Mouse (Mus musculus) lung, postnatal 4 days (tissue): Measurements from ENCODE around the gene Gm11213.

ENCODE experiments used
- DNase-seq, 2 experiments: peaks; one replicate each; pipeline ENCODE4 v3.0.0; 2021

Gm11213 gene

DNA sequence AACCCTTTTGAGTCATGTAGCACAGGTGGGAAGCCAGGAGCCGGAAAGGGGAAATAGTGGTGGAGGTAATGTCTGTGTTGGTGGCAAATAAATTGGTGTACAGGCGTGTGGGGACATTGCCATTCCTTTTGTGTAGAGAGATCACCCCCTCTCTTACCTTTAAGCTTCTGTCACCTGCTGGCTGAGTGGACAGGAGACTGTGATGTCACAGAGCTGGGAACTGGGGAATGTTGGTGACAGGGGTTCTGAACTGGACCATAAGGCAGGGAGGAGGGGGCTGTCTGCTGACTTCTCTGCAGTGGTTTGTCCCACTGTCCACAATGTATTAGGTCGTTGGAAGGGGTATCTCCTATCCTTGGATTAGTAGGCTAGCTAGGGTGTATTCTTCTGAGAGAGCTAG, at the start of gene Gm11213:
Gene Gm11213 (minus strand): TSS at position 317 of the 400 bp plus-strand sequence.
- DNase-seq = no peak

DNA sequence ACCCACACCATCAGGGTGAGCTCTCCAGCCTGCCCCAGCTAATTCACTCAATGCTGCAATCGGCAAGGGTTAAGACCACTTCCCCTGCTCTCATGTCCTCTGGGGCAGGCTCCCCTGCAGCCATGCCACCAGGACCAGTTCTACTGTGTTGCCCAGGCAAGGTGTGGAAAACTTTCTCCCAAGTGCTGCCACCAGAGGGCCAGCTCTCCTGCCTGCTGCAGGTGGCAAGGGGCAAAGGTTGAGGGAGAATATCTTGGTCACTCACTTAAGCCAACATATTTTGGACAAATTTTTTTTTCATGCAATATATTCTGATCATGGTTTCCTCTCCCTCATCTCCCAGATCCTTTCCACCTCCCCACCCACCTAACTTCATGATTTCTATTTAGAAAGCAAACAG, 49.3 kb upstream of the Gm11213 start:
- DNase-seq = no peak

DNA sequence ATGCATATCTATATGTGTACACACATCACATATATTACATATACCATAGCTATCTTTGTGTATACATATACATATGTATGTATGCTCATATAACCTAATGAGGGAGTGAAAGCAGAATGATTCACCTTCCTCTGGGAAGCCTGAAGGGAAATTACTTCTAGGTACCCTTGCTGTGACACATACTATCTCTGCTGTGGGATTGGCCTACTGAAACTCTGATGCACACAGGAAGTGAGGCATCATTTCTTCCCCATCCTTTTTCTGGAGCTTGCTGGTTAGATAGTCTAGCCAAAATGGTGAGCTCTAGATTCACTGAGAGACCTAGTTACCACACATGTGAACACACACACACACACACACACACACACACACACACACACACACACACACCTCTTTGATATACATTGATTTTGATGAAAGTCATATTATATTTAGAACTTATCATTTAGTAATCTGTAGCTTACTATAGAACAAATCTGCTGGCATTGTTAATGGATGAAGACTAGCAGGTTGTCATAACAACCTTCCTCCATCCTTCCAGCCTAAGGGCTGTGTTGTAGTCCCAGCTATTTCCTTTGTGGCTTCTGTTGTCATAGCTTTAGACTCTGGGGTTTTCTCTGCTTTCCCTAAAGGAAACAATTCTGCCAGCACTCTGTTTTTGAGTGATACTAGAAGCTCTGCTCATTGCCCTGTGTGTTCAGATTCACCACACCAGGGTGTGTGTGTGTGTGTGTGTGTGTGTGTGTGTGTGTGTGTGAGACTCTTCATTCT, 39.1 kb upstream of the Gm11213 start:
- DNase-seq = no peak

DNA sequence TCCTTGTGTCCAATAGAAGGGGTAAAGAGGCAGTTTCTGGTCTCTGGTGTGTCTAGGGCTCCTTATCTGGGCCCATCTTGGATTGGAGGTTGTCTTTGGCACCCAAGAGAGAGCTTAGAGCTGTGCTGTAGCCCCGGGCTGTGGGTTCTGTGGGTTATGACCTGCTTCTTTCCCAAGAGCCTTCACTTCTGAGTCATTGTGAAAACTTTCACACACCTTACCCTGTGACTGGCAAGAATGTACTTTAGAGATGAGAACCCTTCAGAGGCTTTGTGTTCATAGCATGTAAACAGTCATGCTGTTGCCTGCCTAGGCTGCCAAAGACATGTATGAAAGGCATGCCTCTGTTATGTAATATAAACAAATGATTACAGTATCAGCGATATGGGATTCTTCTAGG, 34.8 kb upstream of the Gm11213 start:
- no peak for DNase-seq

DNA sequence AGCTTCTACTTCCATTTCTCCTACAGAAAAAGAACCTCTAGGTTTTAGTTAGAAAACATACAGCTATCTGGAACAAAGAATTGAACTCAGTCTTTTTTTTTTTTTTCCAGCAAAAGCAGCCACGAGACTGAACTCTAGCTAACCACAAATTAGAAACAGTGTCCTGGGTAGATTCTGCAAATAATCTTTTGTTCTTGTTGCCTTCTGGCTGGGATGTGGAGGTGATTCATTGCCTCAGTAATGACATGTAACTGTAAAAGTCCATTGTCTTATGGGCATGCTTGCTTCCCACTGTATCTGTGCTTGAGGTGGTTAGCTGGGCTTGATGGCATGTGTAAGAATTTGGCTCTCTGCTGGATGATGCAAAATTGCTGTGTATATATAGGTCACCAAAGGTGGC, 33.5 kb upstream of the Gm11213 start:
- DNase-seq = no peak

DNA sequence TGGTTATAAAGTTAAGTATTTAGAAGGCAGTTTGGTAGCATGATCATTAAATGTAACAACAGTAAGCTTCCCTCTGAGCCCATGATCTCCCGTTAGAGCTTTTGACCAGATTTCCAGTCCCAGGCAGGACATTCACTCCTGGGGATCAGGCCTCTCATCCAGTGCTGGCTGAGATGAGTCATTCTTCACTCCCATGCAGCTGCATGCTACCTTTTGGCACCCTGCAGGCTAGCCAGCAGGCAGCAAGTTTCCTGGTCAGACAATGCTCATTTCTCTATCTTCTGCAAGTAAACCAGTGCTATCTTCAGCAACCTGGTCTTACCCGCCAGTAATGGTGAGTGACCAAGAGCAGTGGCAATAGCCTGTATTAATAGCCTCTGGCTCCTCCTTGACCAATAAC, 28.1 kb upstream of the Gm11213 start:
- DNase-seq = no peak

DNA sequence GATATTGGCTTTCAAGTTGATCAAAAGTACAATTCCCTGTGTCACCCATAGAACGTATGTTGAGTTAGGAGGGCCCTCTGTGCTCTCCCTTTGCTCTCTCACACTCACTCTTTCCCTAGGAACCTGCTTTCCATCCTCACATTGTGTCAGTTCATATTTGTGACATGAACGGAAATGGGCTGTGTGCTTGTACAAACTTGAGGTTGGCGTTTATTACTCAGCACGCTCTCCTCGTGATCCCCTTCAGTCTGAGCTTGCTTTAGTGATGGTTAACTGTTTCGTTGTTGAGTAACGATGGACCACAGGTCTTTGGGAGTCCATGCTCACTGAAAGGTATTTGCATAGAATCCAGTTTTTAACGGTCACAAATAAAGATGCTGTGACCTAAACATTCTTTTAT, 22.1 kb upstream of the Gm11213 start:
- DNase-seq = no peak

DNA sequence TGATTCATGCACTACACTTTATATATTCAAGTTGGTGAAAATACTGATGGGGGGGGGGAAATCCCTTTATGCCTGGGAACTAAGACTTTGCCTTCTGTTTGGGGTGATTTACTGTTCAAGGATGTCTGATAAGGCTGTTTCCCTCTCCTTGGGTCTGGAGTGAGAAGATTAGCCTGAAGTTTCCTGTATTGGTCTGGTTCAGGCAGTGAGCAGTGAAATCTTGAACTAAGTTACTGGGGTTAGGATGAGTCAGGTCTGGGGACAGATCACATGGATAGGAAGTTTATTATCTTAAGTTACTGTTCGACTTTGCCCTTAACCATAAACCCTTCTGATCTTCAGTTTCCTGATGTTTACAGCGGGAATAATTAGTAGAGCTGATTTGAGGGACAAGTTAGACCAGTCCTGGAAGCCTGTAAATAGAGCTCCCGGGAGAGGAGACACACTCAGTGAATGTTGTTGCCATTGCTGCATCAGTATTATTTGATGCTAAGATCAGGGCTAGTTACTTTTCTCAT, 20.6 kb upstream of the Gm11213 start:
- DNase-seq = no peak

DNA sequence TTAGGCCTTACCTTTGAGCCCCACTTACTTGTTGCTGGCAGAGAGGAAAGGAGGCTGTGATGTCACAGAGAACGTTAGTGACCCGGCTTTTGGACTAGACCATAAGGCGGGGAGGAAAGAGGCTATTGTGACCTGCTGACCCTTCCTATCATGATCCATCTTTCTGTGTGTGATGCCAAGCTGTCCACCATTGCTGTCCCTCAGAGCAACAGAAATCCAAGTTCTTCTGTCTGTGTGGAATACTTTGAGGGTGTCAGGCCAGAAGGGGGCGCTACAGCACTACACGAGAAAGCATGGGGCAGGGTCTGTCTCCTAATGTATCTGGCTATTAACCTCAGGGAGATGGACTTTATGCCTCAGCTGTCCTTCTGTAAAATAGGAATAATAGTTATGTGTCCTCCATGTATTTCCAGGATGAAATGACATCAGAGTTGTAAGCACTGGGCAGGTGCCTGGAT, 17.3 kb upstream of the Gm11213 start, which contains the start of gene Tex48:
Gene Tex48 (minus strand): TSS at position 51 of the 458 bp plus-strand sequence.
- DNase-seq = peak in 1 of 2 experiments; percentile 38

DNA sequence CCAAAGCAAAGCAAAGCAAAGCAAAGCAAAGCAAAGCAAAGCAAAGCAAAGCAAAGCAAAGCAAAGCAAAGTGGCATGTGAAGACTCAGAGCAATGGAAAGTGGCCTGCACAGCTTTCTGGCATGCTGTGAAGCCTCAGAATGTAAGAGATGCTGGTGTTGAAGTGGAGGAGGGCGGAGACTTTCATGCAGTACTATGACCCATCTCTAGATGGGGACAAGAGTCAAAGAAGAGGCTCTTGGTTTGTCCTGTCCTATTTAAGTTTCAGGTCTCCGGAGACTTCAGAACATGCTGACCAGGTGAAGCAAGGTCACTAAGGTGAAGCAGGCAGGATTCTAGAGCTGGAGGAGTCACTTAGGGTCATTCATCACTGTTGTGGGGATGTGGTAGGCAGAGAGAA, 16.8 kb upstream of the Gm11213 start:
- no peak for DNase-seq

DNA sequence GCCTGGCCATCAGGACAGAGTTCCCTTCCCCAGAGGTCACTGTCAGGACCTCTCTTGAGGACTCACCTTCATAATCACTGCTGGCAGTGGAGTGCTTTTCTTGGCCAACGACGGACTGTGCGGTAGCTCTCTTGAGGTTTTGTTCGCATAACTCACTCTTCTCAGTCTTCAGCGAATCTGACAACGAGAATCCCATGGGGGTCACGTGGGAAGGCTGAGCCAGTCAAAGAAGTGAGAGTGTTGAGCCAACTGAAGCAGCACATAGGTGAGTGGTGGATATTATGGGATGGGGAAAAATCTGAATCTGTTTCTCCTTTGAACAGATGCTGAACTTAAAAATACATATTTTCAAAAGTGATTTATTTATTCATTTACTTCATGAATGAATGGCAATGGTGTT, 3.3 kb upstream of the Gm11213 start:
- DNase-seq = no peak

DNA sequence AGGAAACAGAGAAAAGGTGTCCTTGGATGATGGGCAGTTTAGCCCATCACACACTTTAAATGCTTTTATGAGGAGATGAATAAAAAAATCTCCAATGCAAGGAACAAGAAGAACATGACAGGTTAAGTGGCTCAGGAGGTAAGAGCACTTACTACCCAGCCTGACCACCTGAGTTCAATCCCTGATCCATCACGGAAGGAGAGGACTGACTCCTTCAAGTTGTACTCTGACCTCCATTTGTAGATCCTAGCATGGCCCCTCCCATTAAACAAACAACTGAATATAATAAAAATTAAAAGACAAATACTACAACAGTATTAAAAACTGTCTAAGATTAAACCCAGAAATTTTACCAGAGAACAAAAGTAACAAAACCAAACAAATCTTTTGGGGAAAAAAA, 907 bp upstream of the Gm11213 start:
- DNase-seq = no peak

DNA sequence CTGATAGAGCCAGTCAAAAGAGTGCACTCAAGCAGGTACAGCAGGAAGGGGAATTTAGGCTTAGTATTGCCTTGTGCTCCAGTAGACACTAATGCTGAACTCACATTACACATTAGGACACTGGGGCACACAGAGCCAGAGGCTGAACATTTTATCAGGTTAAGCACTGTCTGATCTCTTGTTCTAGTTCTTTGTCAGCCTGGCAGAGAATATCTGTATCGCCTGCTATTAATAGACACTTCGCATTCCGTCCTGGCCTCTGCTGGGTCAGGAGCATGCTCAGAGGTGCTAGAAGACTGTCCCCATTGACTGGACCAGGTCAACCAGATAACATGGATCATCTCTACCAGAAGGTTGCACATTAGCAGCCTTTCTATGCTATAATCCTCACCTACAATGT, 484 bp upstream of the Gm11213 start:
- no peak for DNase-seq

DNA sequence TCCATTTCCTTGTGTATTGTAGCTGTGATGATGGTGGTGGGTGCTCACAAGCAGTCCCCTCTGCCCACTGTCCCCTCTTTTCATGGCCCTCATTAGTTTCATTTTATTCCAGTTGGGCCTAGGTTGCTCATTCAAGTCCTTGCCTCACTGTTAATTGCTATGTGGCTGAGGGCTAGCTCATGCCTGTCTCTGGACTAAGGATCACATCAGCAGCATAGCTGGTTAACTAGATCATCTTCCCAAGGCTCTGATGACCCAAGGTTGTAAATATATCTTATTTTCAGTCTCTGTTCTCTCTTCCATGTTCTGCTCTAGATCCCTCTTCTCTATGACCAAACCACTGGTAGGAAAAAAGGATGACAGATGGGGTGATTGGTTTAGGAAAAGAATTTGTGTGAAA, 3.8 kb downstream of the Gm11213 start:
- DNase-seq = no peak

DNA sequence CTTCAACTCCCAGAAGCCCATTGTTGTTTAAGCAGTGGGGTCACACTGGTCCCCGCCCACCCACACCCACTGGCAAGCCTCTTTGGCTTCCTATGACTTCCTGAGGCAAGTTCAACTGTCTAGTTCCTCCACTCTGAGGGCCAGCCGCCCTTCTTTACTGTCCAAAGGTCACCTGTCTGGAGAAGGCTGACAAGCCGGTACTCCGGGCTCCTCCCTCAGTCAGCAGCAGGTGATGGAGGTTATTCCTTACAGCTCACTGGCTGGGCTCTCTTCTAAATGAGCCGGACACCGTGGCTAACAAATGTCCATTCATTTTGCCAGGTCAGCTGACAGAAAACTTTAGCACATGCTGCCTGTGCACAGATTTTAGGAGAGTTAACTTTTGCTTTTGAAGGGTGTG, 4.3 kb downstream of the Gm11213 start:
- no peak for DNase-seq

DNA sequence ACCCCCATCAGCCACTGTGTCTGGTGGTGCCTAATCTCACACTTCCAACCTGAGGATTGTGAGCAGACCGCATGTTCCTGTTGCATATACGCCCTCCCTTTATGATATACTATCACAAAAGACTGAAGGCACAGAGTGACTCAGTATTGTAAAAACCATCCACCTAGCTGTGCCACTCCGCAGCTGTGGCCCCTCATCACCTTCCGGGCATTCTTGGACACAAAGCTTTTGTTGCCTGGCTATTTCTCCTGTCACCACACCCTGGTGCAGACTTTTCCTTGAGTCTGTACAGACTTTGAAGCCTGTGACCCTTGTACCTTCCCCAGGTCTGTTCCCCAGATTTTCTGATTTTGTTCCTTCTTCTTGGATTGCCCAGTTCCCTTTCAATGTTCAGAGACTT, 9.1 kb downstream of the Gm11213 start:
- DNase-seq = no peak

DNA sequence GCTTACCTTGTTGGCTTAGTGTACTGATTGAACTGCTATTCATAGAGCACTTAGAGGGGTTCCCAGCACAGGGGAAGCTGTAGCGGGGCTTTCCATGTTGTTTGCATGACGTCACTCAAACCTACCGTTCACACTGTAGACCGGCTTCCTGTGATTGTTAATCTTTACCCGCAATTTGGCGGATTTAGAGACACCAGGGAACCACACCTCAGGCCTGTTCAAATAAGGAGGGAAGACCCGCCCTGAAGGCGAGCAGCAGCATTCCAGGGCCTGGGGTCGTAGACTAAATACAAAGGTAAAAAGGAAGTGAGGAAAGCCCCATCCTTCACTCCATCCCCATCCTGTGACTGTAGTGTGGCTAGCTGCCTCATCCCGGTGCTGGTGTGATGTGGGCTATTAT, 9.8 kb downstream of the Gm11213 start:
- no peak for DNase-seq

DNA sequence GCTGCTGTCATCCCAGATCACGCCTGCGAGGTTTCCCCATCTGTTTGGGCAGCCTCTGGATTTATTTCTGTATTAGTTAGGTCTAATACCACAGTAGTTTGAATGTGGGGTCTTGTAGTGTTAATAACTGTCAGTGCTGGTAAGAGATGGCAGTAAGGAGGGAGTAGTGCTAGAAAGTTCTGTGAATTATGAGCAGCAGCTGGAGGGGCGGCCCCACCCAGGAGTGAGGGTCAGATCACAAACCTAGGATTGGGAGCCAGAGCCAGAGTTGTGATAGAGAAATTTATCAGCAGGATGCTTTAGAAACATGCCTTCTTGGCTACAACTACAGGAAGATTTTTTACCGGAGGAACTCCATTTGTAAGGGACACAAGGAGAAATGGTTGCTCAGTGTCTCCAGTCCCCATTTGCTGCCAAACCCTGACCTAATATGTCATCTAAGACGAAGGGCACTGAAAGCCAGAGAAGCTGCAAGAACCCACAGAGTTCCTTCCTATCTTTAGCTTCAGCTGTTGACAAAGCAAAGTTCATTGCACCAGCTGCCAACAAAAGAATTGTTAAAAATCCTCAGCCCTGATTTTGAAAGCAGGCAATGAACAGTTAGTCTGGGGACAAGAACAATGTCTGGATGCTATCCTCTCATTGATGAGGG, 10.5 kb downstream of the Gm11213 start:
- no peak for DNase-seq

DNA sequence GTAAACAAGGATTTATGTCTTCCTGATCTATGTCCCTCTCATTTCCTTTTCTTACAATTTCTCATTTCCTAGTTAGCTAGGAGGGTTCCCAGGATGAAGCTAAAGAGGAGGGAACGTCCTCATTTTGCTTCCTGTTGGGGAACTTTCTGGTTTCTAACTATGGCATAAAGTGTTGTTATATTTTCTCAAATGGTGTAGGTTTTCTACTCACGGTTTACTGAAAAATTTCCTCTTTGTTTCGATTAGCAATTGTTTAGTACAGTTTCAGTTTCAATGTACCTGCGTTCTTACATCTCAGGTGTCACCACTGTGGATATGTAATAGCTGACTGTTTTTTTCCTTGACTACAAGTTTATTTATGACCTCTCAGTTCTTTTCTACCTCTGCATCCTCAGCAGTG, 14.5 kb downstream of the Gm11213 start:
- no peak for DNase-seq

DNA sequence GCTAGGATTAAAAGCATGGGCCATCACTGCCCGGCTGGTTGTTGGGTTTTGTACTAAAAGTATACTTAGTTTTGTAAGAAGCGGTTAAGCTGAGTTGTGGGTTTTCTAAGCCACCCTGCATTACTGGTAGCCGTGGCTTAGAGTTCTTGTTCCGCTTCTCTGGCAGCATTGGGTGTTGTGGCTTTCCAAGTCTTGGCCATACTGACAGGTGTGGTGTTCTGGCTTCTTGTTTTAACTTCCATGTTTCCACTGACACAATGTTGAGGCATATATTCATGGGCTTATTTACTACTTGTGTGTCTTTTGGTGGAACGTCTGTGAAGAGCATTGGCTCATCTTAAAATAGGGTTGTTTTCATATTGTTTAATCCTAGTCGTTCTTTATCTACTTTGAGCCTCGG, 15.1 kb downstream of the Gm11213 start:
- DNase-seq = no peak

DNA sequence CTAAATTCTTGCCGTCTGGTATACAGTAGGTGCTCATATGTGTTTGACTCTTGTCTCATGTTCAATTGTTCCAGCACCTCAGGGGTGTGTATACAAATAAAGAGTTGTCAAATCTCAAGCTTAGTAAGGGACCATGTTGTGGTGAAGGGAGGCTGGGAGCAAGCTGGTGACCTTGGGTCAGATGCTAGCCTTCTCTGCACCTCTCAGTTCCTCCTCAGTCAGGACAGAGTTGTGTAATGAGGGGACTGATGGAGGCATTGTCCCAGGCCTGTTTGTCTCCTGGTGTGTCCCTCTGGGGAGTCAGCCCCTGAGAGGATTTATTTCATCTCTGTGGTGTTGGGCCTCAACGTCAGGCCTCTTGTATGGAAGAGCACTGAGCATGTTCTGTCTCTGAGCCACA, 18.8 kb downstream of the Gm11213 start:
- DNase-seq = no peak

DNA sequence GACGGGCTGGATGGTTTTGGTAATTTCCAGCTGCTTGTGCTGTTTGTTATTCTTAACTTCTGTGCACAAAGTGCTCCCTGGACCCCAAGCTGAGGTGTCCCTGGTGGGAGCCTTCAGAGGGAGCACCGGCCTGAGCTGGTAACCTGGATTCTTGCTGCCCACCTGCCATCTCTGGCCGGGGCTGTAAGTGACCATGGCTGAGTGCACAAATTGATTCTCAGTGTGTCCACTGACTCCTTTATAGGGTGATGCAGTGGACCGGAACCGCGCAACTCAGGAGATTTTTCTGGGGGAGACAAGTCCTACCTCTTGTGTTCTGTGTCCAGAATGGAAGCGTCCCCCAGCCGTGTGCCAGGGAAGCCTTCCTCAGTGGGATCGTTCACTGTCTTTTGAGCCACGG, 19.8 kb downstream of the Gm11213 start:
- no peak for DNase-seq

DNA sequence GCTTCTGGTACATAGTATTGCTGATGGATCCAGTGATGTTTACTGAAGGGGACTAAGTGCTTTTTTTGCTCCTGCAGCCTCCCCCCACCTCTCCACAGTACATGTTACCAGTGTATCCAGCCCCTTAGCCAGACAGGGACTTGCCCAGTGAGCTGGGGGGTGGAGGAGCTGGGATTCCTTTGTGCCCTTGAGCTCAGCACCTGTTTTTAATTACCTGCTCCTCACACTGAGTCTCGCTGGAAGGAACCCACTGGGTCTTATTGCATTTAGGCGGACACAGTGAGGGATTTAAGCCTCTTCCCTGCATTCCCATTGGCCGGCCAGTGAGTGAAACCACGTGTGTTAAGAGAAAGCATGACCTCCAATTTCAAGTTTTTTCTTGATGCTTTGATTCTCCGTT, 22.5 kb downstream of the Gm11213 start:
- no peak for DNase-seq

DNA sequence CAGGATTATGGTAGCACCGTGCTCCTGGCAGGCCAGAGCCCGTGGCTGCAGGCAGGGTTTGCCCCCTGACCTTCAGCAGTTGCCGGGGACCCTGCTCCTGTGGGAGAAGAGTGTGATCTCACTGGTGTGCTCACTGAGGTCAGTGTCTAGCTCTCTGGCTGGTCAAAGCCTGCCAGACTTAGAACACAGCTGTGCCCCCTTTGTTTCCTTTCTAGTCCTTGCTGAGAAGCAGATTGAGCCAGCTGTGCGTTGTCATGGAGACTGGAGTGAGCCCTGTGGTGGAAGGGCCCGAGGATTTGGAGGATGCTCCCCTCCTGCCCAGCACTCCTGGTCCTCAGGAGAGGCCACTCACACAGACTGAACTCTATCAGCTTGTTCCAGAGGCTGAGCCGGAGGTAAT, 25.0 kb downstream of the Gm11213 start:
- no peak for DNase-seq
